Mouse (Mus musculus): ENCODE results near the gene Arpc5l.

GRCm38 (mm10) chr2:39031611-39032010, 26.5 kb downstream of the Arpc5l start:
- TF ChIP-seq CTCF (IDR thresholded peaks at IDR 0.05; ENCODE audit: low read depth, low read length) (no peak), POLR2A (IDR thresholded peaks at IDR 0.05; ENCODE audit: insufficient read depth, low read length) (no peak), EP300 (IDR thresholded peaks at IDR 0.05; ENCODE audit: insufficient read depth, low read depth, low read length) (no peak)

Measured in ES-Bruce4 (cell line).